Mouse (Mus musculus) thymus, postnatal 36 days (tissue): ENCODE data around the gene Eppin.
A peak's percentile ranks its signal among the peaks of the same experiment; 100 is the strongest.
"Not testable (repeated sequence)": the region's sequence is repeated elsewhere in the genome, so short reads cannot be mapped to it uniquely, and the experiment has no call there.

Source experiments
- DNase-seq, 2 experiments: peaks; one replicate each; pipeline ENCODE4 v3.0.0; 2022; ENCODE audit warnings: mixed read lengths in 2 of 2

Gene Eppin

DNA sequence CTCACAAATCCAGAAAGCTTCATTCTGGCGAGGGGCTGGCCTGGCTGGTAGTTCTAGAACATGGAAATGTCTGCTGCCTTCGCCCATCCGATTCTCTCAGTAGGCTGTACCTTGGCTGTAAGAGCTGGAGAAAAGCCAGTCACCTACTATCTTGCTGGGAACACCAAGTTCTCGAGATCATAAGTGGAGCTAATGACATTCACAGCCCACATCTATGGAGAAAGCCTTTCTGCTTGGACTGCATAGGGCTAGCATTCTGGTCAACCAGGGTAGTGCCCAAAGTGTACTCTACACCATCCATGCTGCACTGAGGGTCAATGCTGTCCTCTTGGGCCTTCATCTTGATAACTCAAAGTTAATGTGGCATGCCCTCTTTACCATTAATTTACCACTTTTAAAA, at the start of gene Eppin:
TSS of gene Eppin (minus strand) at position 101 of the 400 bp plus-strand sequence.
- no peak for DNase-seq

DNA sequence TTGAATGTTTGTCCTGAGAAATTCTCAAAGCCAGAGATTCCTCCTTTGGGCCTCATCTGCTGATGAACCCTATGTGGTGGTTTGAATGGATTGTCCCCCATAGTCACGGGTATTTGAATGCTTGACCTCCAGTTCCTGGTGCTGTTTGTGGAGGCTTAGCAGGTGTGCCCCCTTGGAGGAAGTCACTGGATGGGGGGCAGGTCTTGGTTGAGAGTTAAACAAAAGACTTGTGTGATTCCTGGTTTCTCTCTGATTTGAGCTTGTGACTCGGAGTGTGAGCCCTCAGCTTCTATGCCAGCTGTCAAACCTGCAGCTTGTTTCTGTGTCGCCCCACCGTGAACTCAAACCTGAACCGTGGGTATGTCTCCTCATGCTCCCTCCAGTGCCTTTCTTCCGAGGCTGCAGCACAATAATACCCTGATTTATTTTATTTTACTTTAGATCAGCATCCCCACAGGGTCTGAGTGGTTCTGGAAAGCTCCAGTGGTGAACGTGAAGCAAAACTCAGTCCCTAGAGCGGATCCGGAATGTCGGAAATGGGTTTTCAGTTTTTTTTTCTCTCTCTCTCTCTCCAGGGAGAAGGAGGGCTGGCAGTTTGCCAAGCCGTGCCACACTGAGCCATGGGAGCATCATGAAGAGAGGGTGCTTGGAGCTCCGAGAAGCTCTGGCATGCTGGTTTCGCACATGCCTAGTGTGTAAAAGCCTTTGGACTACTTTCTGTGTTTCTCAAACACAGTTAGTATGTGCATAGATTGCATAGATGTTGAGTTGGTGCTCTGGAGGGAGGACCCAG, 48.7 kb upstream of the Eppin start:
- DNase-seq, result no peak

DNA sequence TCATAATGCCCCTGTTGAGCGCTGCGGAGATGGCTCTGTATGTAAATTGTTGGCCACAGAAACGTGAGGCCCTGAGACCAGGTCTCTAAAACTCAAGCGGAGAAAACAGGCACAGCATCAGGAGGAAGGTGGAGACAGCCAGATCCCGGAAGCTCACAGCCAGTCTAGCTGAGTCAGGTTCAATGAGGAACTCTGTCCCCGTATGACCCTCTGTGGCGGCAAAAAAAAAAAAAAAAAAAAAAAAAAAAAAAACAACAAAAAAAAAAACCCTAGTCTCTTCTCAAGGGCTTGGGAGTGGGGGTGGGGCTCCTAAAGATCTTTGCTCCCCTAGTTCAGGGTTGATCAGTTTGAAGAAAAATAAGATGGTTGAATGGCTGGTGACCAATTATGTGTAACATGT, 47.7 kb upstream of the Eppin start:
- no peak for DNase-seq

DNA sequence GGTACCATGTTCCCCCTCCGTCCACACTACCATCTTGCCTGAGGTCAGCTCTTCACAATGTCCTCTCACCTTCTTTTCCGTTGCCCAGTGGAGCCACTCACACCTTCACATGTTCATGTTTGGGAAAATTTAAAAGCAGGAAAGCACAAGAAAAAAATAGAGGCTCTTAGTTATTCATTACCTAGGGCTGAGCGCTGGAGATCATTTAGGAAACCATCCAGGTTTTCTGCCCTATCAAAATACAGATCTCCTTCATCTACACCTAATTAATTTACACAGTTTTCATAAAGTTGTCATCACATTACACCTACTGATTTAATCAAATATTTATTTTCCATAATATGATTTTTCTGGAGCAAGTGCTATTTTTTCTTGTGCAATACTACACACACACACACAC, 45.3 kb upstream of the Eppin start, which contains the start of gene Wfdc16:
TSS of gene Wfdc16 (minus strand) at position 101 of the 400 bp plus-strand sequence.
- DNase-seq, result no peak

DNA sequence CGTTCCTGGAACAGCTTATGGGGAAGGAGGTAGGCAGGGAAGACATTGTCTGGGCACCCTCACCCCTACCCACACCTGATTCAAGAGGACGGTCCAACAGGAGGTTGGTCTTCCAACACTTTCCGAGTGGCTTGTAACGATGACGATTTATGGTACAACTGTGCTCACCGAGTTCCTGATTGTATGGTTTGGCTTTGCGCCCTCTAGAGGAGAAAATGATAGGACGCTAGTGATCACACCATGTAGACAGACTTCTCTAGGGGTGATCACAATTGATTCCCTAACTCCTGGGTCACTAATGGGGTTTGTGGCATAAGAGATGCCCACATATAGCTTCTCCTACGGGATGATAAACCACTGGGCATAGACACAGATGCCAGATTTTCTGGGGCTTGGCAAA, 41.9 kb upstream of the Eppin start:
- no peak for DNase-seq

DNA sequence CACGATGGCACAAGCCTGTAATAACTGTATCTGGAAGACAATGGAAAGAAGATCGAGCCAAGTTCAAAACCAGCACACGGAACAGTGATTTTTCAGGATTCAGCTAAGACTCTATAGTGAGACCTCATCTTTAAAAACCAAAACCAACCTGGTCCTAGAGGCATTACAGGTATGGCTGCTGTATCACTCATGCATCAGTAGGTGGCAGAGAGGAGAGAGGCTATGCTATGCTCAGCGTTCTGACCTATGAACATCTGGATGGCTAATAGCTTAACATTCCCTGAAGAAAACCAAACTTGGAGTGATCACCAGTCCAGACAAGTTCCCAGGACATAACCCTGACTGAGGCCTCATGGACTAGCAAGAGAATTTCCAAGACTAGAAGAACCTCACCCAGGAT, 28.4 kb upstream of the Eppin start:
- no peak for DNase-seq

DNA sequence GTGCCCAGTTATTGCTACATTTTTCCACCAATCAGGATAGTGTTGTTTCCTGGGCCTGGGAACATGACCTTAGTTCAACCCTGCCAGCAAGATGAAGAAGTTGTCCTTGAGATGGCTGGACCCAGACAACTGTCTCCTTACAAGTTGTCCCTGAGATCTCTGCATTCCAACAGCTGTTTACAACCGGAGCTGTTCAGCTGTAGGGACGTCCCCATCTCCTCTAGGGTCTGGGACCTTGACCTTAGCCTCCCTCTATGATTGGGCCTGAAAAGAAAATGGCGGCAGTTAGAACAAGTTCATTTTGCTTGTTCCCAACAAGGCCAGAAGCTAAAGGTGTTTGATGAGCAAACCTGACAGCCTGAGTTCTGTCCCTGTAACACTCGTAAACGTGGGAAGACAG, 25.7 kb upstream of the Eppin start:
- DNase-seq, result no peak

DNA sequence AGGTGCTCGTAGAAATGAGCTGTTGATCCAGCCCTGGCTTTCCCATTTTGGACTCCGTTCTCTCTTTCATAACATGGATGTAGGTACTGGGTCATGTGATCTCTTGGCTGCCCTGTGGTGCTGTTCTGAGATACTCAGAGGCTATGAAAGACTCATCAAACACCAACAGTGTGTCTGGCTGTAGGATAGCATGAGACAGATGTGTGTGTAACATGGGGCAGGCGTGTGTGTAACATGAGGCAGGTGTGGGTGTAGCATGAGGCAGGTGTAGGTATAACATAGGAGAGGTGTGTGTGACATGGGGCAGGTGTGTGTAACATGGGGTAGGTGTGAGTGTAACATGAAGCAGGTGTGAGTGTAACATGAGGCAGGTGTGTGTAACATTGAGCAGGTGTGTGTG, 22.0 kb upstream of the Eppin start:
- no peak for DNase-seq

DNA sequence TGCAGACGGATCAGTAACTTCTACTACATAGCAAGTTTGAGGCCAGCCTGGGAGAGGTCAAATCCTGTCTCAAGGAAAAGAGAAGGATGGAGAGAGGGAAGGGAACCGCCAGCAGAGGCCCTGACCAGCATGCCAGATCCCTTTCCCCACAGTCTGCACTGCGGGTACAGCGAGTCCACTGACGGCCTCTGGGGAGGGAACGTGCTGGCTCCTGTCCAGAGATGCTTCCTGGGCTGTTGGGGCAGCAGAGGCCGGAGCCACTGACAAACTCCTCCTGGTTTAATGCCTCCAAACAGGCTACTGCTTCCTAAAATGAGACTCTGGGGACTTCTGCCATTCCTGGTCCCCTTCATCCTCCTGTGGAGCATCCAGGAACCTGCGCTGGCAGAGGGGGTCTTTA, 20.1 kb upstream of the Eppin start, which contains the start of the genes Wfdc6b and Wfdc8:
TSS of gene Wfdc6b (plus strand) at position 52 of the 400 bp plus-strand sequence.
TSS of gene Wfdc8 (minus strand) at position 156 of the 400 bp plus-strand sequence.
- not testable (repeated sequence) for DNase-seq

DNA sequence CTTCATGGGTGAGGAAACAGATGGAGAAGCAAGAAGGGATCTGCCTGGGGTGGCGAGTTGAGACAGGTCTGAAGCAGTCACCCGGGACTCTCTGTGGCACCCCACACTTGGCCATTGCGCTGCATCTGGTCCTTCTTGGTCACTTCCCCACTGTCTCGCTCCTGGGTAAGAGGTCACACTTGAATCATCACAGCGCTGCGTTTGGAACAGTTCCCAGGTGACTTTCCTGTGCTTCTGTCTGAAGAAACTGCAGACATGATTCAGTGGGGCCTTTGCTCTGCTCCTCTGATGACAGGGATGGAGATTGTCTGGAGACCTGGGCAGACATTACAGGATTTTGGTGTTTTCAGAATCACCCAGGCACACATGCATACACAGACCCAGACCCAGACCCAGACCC, 15.4 kb upstream of the Eppin start:
- no peak for DNase-seq

DNA sequence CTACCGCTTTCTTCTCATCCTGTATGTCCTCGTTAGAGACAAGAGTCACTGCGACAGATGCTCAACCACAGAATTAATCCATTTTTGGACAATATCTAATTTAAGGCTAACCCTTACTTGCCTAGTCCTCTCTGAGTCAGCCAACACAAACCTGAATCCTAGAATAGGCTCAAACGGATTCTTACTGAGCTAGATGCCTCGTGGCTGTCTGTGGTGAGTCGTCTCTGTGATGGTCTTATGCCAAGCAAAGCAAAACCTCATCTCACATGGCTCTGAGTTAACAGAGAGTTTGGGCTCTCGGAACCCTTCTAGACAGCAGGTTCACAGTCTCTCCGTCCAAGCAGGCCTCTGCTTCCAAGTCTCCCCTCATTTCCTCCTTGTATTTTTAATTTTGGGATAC, 11.0 kb upstream of the Eppin start:
- DNase-seq, result no peak

DNA sequence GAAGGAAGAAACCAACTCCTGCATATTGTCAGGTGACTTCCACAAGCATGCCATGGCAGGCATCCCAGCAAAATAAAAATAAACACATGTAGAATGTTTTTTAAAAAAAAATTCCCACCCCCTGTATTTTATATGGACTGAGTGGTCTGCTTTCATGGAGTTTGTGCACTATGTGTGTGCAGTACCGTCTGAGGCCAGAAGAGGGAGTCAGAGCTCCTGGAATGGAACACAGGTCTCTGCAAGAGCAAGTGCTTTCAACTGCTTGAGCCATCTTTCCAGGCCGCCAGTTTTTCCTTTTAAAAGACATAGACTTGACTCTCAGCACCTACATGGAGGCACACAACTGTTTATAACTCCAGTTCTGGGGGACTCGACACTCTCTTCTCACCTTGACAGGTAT, 10.1 kb upstream of the Eppin start:
- DNase-seq, result no peak

DNA sequence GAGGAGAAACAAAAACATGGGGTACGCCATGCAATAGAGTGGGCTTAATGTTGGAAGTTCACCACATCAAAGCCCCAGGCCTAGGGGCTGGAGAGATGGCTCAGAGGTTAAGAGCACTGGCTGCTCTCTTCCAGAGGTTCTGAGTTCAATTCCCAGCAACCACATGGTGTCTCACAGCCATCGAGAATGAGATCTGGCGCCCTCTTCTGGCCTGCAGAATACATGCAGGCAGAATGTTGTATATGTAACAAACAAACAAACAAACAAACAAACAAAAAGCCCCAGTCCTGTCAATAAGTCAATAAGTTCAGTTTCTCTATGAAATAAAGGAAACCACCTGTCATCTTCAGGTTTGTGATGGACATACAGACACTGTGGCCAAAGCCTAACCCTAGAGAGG, 6.8 kb upstream of the Eppin start:
- DNase-seq, result no peak

DNA sequence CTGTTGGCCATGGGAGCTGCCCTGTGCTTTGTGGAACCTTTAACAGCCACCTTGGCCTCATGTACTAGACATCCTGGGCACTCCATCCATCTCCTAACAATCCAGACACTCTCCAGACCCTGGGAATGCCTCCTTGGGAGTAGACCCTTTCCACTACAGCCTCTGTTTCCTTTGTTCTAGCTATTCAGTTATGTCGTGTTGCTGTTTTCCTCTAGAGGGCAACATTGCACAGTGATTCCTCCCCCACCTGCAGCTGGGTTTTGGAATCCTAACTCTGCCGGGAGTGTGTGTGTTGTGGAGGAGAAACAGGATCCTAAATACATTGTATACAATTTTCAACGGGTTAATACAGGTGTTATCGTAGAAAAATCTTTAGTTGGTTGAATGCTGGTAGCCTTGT, 1.4 kb downstream of the Eppin start:
- no peak for DNase-seq

DNA sequence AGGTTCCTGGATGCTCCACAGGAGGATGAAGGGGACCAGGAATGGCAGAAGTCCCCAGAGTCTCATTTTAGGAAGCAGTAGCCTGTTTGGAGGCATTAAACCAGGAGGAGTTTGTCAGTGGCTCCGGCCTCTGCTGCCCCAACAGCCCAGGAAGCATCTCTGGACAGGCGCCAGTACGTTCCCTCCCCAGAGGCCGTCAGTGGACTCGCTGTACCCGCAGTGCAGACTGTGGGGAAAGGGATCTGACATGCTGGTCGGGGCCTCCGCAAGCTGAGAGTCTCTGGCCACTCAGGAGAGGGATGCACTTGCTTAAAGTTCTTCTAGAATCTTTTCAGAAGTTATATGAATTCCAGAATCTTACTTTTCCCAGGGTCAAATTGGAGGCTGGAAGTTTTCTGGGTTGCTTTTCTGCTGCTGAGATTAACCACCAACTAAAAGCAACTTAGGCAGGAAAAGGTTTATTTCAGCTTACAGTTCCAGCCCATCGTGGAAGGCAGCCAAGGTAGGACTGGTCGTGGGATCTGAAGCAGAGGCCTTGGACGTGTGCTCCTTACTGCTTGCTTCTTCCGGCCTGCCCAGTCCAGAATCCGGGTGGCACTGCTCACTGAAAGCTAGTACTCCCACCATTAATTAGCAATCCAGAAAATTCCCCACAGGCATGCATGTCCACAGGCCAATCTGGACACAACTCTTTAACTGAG, 8.2 kb downstream of the Eppin start, which contains the start of gene Wfdc6a:
TSS of gene Wfdc6a (minus strand) at position 423 of the 701 bp plus-strand sequence.
- DNase-seq, result not testable (repeated sequence)

DNA sequence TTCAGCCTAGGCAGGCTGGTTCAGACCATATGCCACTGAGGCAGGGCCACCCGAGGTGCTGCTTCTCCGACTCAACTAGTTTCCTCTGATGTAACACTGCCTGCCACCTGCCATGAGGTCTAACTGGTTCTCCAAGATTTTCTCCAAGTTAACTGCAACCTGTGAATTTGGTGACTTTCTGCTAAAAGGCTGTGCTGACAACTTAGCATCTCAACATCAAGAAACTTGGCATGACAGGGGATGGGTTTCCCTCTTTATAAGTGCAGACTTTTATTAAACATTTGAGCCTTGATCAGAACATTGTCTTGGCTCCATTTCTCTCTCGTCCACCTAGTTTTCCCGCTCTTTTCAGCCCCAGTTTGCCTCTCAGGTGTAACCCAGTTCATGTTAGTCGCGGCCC, 20.0 kb downstream of the Eppin start, which contains the start of gene Spint3:
TSS of gene Spint3 (minus strand) at position 101 of the 400 bp plus-strand sequence.
- not testable (repeated sequence) for DNase-seq

DNA sequence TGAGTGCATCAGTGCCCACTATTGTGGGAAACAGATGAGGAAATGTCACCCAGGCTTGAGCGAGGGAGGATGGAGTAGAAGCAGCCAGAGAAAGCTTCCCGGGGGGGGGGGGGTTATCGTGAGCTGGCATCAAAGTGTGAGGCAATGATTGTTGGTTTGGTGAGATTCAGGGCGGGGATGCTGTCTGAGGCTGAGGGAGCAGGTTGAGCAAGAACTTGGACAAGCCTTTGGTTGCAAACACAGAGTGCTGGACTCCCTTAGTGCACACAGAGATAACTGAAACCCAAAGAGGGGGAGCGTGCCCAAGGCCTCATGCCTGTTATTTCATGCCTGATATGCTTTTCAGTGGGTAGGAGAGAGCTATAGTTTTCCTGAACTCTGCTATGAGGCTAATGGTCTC, 25.9 kb downstream of the Eppin start:
- no peak for DNase-seq

DNA sequence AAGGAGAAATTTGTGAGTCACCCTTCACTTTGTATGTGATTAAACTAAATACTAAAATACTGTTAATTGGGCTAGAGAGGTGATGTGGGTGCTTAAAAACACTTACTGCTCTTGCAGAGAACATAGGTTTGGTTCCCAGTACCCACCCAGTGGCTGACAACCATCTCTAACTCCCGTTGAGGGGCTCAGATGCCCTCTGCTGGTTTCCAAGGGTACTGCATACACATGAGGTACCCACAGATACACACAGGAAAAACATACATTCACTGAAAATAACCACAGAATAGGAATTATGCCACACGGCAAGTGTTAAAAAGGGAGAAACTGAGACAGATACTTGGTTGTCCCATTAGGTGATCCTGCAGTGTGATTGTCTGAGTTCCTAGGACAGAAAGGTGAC, 26.4 kb downstream of the Eppin start:
- DNase-seq, result no peak

DNA sequence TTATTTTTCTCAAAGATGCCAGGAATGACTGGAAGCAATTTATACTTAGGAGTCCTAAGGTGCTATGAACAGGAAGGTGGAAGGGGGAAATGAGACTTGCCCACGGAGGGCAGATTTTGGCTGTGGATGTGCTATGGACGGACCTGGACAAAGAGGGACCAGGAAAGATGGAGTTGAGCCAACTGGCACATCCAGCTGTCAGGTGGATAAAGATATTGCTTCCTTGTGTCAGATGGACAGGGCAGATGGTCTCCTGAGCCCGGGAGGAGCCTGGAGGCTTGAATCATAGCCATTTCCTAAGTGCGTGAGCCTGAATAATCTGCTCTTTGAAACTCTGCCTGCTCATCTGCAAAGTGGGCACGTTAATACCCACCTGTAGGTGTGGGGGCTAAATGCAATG, 29.0 kb downstream of the Eppin start:
- no peak for DNase-seq

DNA sequence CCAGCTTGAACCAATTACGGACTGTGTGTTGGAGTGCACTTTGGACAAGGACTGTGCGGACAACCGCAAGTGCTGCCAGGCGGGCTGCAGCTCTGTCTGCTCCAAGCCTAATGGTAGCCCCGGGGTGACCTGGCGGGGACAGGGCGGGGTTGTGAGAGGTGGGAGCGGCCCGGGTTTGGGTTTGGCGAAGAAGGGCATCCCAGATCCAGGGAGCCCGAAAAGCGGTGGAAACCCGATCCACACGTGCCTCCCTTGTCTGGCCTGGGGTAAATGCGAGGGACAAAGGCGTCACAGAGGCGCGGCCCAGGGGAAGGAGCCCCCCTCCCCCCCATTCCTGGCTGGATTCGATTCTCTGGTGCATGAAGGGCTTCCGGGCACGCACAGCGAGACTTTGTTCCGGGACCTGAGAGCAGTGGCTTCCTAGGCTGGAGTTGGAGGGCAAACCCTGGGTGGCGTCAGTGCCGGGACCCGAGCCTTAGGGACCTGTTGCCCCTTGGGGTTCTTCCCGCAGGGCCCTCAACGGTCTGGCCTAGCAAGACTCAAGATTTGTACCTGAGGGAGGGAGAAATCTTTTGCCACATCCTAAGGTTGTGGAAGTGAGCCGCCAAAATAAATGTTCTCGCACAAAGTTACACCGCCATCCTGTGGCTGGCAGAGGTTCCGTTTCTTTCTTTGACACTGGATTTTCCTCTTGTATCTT, 29.9 kb downstream of the Eppin start:
- peak in 1 of 2 experiments; percentile 6 for DNase-seq

DNA sequence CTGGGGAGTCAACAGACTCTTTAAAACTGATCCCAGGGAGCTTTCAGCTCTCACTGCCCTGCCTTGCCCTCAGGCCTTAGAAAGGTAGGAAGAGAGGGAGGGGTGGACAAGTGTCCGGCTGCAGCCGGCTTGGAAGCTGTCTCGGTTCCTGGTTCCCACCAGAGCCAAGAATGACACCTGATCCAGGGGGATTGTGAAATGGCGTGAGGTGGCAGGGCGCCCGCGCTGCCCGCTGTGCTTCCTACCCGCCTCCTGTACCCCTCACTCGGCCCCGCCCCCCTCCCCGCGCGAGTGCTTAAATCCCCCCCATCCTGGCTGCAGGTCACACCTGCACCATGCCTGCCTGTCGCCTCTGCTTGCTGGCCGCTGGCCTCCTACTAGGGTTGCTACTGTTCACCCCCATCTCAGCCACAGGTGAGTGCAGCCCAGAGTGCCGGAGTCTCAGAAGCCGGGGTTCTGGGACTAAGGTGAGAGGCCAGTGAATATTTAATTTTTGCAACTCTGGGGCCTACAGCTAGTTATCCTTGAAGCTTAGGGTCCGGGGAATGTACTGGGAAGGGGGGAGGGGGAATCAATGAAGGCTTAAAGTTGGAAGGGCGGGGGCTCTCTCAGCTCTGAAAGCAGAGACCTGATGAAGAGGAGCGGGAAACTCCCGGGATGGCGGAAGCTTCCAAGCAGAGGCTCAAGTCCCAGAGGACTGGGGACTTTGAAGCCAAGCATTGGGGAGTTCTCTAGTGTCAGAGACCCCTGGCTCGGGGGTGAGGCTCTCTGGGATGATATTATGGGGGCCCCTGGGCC, 30.8 kb downstream of the Eppin start, which contains the start of gene Wfdc2:
TSS of gene Wfdc2 (plus strand) at position 23 of the 798 bp plus-strand sequence.
- DNase-seq, result no peak

DNA sequence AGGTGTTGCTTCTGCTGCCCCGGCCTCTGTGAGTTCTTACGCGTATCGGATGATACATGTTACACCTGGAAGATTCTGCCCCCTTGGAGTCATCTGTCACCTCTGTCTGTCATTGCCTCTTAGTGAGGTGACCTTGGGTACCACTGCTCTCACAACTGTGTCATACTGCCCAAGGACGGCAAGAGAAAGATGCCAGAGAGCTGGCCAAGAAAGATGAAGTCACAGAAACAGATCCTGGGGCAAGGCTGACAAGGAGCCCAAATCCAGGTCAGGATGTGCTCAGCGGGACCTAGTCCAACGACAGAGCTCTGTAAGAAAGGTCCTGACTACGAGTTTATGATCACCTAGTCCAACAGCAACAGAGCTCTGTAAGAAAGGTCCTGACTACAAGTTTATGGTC, 33.3 kb downstream of the Eppin start:
- no peak for DNase-seq
